Mouse (Mus musculus) c-Kit-positive CD71-positive TER-119-positive erythroid progenitor cells, embryonic 14.5 days (primary cell): ENCODE measurements around the gene Itga1.

Source experiments
- DNase-seq: peaks from one replicate; pipeline ENCODE4 v3.0.0-alpha.2; 2013; ENCODE audit warnings: low spot score

Gene Itga1

GRCm38 (mm10) chr13:114987161-114987560 lies 114.6 kb downstream of the Itga1 start:
- no peak for DNase-seq

- no peak for DNase-seq
Measured at GRCm38 (mm10) chr13:114984658-114985057, 117.1 kb downstream of the Itga1 start.

- DNase-seq: no peak
Measured at GRCm38 (mm10) chr13:114983116-114983515, 118.6 kb downstream of the Itga1 start.

- no peak for DNase-seq
Measured at GRCm38 (mm10) chr13:114980831-114981419, 120.8 kb downstream of the Itga1 start.

GRCm38 (mm10) chr13:114974484-114975042 lies 127.2 kb downstream of the Itga1 start:
- DNase-seq: no peak

- no peak for DNase-seq
Measured at GRCm38 (mm10) chr13:114971905-114972304, 129.9 kb downstream of the Itga1 start.

- DNase-seq: peak; percentile 24
Measured at GRCm38 (mm10) chr13:114964233-114964632, 137.5 kb downstream of the Itga1 start.

GRCm38 (mm10) chr13:114954516-114954915 lies 147.2 kb downstream of the Itga1 start:
- no peak for DNase-seq

- DNase-seq: no peak
Measured at GRCm38 (mm10) chr13:114933541-114933940, 168.2 kb downstream of the Itga1 start.

GRCm38 (mm10) chr13:114931775-114932294 lies 169.9 kb downstream of the Itga1 start, which contains the start of gene Itga2:
TSS of gene Itga2 (minus strand) at chr13:114932100.
- peak; percentile 1 for DNase-seq

GRCm38 (mm10) chr13:114930996-114931649 lies 170.6 kb downstream of the Itga1 start:
- no peak for DNase-seq

GRCm38 (mm10) chr13:114924785-114925184 lies 177.0 kb downstream of the Itga1 start:
- DNase-seq: no peak

GRCm38 (mm10) chr13:114923331-114923730 lies 178.4 kb downstream of the Itga1 start:
- DNase-seq: no peak

- no peak for DNase-seq
Measured at GRCm38 (mm10) chr13:114915767-114916166, 186.0 kb downstream of the Itga1 start.

- DNase-seq: no peak
Measured at GRCm38 (mm10) chr13:114914963-114915362, 186.8 kb downstream of the Itga1 start.

- no peak for DNase-seq
Measured at GRCm38 (mm10) chr13:114914559-114914958, 187.2 kb downstream of the Itga1 start.

GRCm38 (mm10) chr13:114910629-114911028 lies 191.1 kb downstream of the Itga1 start:
- DNase-seq: no peak

- no peak for DNase-seq
Measured at GRCm38 (mm10) chr13:114909514-114909913, 192.2 kb downstream of the Itga1 start.

GRCm38 (mm10) chr13:114907876-114908275 lies 193.9 kb downstream of the Itga1 start:
- no peak for DNase-seq
